In the genomic region with DNA sequence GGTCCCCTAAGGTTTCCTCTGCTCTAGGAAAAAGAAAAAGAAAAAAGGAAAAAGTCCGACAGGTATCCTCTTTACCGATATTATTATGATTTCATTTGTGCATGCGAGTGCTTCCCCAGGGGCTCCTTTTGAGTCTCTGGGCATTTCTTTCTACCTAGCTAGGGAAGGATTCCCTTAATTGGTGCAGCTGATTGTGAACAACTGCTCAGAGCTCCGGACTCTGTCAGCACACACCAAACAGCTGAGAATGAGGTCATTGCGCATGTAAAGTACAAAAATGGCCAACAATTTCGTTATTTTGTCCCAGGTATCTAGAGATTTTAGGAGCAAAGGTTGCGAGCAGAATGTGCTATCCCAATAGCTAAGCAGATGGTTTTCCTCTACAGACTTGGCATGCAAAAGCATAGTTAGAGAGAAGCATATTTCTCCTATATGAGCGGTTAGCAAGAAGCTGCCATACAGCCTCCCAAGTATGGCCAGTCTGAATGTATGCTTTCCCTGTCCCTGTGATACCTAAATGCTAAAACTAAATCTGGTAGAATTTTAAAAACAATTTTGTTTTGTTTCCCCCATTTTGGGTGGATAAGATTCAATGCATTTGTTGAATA, we compare ENCODE assay signal across 17 mouse cellular contexts.
DNase-seq lines count a peak whose midpoint lies in the region; ATAC-seq lines count a peak whose summit lies in the region.
"Had no signal": no experiment of that assay in that cellular context is flagged by ENCODE, and none has a peak within 500 bp of the region (broad histone marks: within the 10 kb centered on the region; RNA-seq: fewer than 3 reads in every experiment).

No protein-coding gene starts in this region.

- H3K27ac ChIP-seq in midbrain, embryonic 12.5 days (replicated peaks), result no peak overlapping the region
- H3K27ac ChIP-seq in midbrain, embryonic 10.5 days (replicated peaks), result no peak overlapping the region
- H3K27ac ChIP-seq in forebrain, embryonic 11.5 days (ENCODE audit: low read depth, low read length), result peak overlapping the region; percentile 41
- no peak overlapping the region for H3K27ac ChIP-seq in midbrain, embryonic 15.5 days
- H3K27ac ChIP-seq in kidney, embryonic 15.5 days, result no peak overlapping the region
- H3K27ac ChIP-seq: embryonic facial prominence, embryonic 12.5 days had no signal

- no peak overlapping the region for H3K4me2 ChIP-seq in midbrain, embryonic 12.5 days (replicated peaks)
- H3K4me2 ChIP-seq in forebrain, embryonic 11.5 days (ENCODE audit: low read depth, low read length, severe bottlenecking), result no peak overlapping the region
- H3K4me2 ChIP-seq in midbrain, embryonic 15.5 days, result no peak overlapping the region
- no peak overlapping the region for H3K4me2 ChIP-seq in kidney, embryonic 15.5 days
- H3K4me2 ChIP-seq: embryonic facial prominence, embryonic 12.5 days had no signal

- H3K9ac ChIP-seq in midbrain, embryonic 12.5 days (replicated peaks), result no peak overlapping the region
- H3K9ac ChIP-seq in forebrain, embryonic 11.5 days (ENCODE audit: low read length), result no peak overlapping the region
- H3K9ac ChIP-seq in midbrain, embryonic 15.5 days, result no peak overlapping the region
- H3K9ac ChIP-seq in kidney, embryonic 15.5 days, result no peak overlapping the region
- H3K9ac ChIP-seq: embryonic facial prominence, embryonic 12.5 days had no signal

- no peaks in the 10 kb centered on the region for H3K9me3 ChIP-seq in midbrain, embryonic 12.5 days
- H3K9me3 ChIP-seq in midbrain, embryonic 10.5 days (replicated peaks), result no peaks in the 10 kb centered on the region
- H3K9me3 ChIP-seq in forebrain, embryonic 11.5 days (ENCODE audit: control insufficient read depth, low read length), result no peaks in the 10 kb centered on the region
- no peaks in the 10 kb centered on the region for H3K9me3 ChIP-seq in midbrain, embryonic 15.5 days
- H3K9me3 ChIP-seq in kidney, embryonic 15.5 days (replicated peaks), result no peaks in the 10 kb centered on the region
- H3K9me3 ChIP-seq: embryonic facial prominence, embryonic 12.5 days had no signal

- no peak overlapping the region for H3K4me3 ChIP-seq in midbrain, embryonic 12.5 days
- no peak overlapping the region for H3K4me3 ChIP-seq in midbrain, embryonic 10.5 days
- no peak overlapping the region for H3K4me3 ChIP-seq in forebrain, embryonic 11.5 days (ENCODE audit: low read depth, low read length)
- H3K4me3 ChIP-seq in midbrain, embryonic 15.5 days, result no peak overlapping the region
- H3K4me3 ChIP-seq in kidney, embryonic 15.5 days (replicated peaks), result no peak overlapping the region
- H3K4me3 ChIP-seq: embryonic facial prominence, embryonic 12.5 days had no signal

- peak; percentile 14 for DNase-seq in cerebellum, adult 9-10 months
- DNase-seq in cerebellum, postnatal 4 days (ENCODE audit: low spot score in 2 of 2), result no peak
- DNase-seq in midbrain, embryonic 10.5 days (ENCODE audit: low spot score), result no peak
- peak; percentile 48 for DNase-seq in forebrain, embryonic 11.5 days (ENCODE audit: low spot score)
- no peak for DNase-seq in kidney, postnatal 25 days
- DNase-seq: adrenal gland, postnatal 36 days; gastrocnemius, postnatal 14 days; heart, postnatal 14 days; kidney, postnatal 36 days; lung, adult 2 months; lung, postnatal 4 days had no signal

- no peaks in the 10 kb centered on the region for H3K4me1 ChIP-seq in midbrain, embryonic 12.5 days
- H3K4me1 ChIP-seq in midbrain, embryonic 10.5 days, result no peaks in the 10 kb centered on the region
- H3K4me1 ChIP-seq in forebrain, embryonic 11.5 days (replicated peaks; ENCODE audit: control insufficient read depth, insufficient read depth, low read length), result no peaks in the 10 kb centered on the region
- H3K4me1 ChIP-seq in midbrain, embryonic 15.5 days, result no peaks in the 10 kb centered on the region
- H3K4me1 ChIP-seq in kidney, embryonic 15.5 days, result no peaks in the 10 kb centered on the region

- ATAC-seq in midbrain, embryonic 12.5 days (ENCODE audit: low FRiP score, low read depth), result peak; percentile 68; the same call in 1 of the 2 replicates
- peak; percentile 80 for ATAC-seq in forebrain, embryonic 11.5 days (replicated peaks; ENCODE audit: low FRiP score)
- peak; percentile 70; the same call in 1 of the 2 replicates for ATAC-seq in midbrain, embryonic 15.5 days (replicated peaks)
- no peak for ATAC-seq in kidney, embryonic 15.5 days (replicated peaks; ENCODE audit: low FRiP score)
- ATAC-seq: activated CD4-positive, CD25-positive, alpha-beta regulatory T cell, adult 4 months; intestine, embryonic 16.5 days had no signal

- 77% methylated on average over 8 of the region's 8 CpGs for WGBS in midbrain, embryonic 12.5 days
- WGBS in midbrain, embryonic 10.5 days, result 91% methylated on average over 8 of the region's 8 CpGs
- WGBS in forebrain, embryonic 11.5 days, result 64% methylated on average over 8 of the region's 8 CpGs
- 61% methylated on average over 8 of the region's 8 CpGs for WGBS in midbrain, embryonic 15.5 days
- WGBS in kidney, embryonic 15.5 days, result 85% methylated on average over 8 of the region's 8 CpGs

- H3K36me3 ChIP-seq in midbrain, embryonic 12.5 days, result no peaks in the 10 kb centered on the region
- no peaks in the 10 kb centered on the region for H3K36me3 ChIP-seq in midbrain, embryonic 10.5 days
- H3K36me3 ChIP-seq in forebrain, embryonic 11.5 days (ENCODE audit: control insufficient read depth, insufficient read depth, low read length), result no peaks in the 10 kb centered on the region
- no peaks in the 10 kb centered on the region for H3K36me3 ChIP-seq in midbrain, embryonic 15.5 days (replicated peaks)
- H3K36me3 ChIP-seq in kidney, embryonic 15.5 days, result no peaks in the 10 kb centered on the region
- H3K36me3 ChIP-seq: embryonic facial prominence, embryonic 12.5 days had no signal

- H3K27me3 ChIP-seq in midbrain, embryonic 12.5 days, result no peaks in the 10 kb centered on the region
- no peaks in the 10 kb centered on the region for H3K27me3 ChIP-seq in midbrain, embryonic 10.5 days (ENCODE audit: low read depth, poor library complexity, severe bottlenecking)
- no peaks in the 10 kb centered on the region for H3K27me3 ChIP-seq in forebrain, embryonic 11.5 days (ENCODE audit: control insufficient read depth, insufficient read depth, low read length)
- no peaks in the 10 kb centered on the region for H3K27me3 ChIP-seq in midbrain, embryonic 15.5 days (replicated peaks)
- no peaks in the 10 kb centered on the region for H3K27me3 ChIP-seq in kidney, embryonic 15.5 days
- H3K27me3 ChIP-seq: embryonic facial prominence, embryonic 12.5 days had no signal

Comparison
In these comparisons a context has a peak if more than half of its experiments do, and no peak if none do; other contexts are left out.
1. DNase-seq: peak in cerebellum, adult 9-10 months (single experiment) and forebrain, embryonic 11.5 days (single experiment); none in cerebellum, postnatal 4 days (0 of 2), midbrain, embryonic 10.5 days (single experiment) and kidney, postnatal 25 days (0 of 2).